Mouse (Mus musculus) spleen, adult 12 weeks (tissue): Measurements from ENCODE around the gene Ano1.
A peak's percentile ranks its signal among the peaks of the same experiment; 100 is the strongest.

ENCODE experiments used
- DNase-seq: peaks from one replicate; pipeline ENCODE4 v3.0.0; 2022; ENCODE audit warnings: low spot score

Ano1 gene

GRCm38 (mm10) chr7:144582284-144582980 lies 169.3 kb downstream of the Ano1 start, which contains the start of gene Fadd:
Gene Fadd (minus strand): TSS chr7:144582463.
- DNase-seq: peak; percentile 82

DNA sequence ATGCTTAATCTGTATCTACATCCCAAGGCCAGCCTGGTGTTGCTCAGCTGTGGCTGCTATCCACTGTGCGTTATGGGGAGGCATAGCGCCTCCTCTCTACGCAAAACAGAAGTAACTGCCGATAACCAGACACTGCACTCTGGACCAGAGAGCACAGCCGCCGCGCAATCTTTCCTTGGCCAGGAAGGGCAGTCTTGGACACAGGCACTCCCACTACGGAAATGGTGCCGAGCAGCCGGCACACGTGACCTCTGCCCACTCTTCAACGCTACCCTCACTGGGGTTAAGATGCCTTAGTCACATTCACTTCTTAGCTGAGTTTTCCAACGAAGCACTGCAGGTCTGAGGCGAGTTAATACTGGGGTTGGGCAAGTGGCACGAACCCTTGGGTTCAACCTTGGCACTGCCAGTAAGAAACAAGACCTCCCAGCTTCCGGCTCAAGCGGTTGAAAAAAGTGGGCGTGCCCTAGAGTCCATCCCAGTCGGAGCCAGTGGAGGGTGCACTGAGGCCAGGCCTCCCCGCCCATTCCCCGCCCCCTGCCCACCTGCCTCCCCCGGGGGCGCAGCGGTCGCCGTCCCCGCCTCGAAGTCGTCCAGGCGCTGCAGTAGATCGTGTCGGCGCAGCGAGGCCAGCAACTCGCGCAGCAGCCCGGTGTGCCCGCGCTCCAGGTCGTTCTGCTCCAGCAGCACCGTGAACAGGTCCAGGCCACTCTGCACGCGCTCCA lies 170.1 kb downstream of the Ano1 start:
- peak; percentile 61 for DNase-seq

DNA sequence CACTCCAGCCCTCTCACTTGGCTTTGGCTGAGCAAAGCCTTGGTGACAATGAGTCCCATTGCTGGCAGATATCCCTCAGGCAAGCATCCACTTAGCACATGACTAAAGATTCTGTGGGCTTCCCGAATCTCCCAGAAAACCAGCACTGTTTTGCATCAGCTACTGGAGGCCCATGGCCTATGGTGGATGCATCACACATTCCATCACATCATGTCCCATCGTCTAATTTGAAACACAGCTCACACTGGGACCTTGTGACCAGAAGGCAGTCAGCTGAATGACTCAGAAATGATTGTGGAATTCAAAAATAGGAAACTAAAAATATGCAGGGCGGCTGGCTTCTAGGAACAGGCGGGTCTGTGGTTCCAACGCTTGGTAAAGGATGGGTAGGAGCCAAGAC lies 173.9 kb downstream of the Ano1 start:
- DNase-seq: no peak

DNA sequence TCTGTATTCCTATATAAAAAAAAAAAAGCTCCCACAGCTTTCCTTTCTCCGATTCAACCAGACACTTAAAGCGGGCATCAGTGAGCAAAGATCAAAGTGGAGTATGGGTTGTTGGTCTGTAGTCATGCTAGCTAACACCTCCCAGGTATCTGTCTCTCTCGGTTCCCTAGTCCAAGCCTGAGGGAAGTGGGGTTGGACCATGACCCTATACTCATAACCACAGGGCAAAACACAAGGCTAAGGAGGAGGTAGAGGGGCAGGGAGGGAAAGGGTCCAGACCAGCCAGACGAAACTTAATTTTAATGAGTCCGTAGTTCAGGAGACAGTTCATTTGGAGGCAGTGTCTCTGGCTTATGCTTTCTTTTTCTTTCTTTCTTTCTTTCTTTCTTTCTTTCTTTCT lies 179.5 kb downstream of the Ano1 start:
- DNase-seq: no peak

- DNase-seq: no peak
Observed at GRCm38 (mm10) chr7:144571598-144571997, 180.2 kb downstream of the Ano1 start.

GRCm38 (mm10) chr7:144569428-144569827 lies 182.3 kb downstream of the Ano1 start:
- DNase-seq: no peak

DNA sequence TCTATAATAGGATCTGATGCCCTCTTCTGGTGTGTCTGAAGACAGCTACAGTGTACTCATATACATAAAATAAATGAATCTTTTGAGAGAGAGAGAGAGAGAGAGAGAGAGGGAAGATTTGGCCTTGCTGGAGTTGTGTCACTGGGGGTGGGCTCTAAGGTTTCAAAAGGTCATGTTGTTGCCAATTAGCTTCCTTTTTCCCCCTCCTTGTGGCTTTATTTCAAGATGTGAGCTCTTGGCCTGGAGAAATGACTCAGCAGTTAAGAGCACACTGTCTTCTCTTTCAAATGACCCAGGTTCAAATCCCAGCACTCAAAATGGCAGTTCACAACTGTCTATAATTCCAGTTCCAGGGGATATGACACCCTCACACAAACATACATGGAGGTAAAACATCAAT lies 183.7 kb downstream of the Ano1 start:
- no peak for DNase-seq

DNA sequence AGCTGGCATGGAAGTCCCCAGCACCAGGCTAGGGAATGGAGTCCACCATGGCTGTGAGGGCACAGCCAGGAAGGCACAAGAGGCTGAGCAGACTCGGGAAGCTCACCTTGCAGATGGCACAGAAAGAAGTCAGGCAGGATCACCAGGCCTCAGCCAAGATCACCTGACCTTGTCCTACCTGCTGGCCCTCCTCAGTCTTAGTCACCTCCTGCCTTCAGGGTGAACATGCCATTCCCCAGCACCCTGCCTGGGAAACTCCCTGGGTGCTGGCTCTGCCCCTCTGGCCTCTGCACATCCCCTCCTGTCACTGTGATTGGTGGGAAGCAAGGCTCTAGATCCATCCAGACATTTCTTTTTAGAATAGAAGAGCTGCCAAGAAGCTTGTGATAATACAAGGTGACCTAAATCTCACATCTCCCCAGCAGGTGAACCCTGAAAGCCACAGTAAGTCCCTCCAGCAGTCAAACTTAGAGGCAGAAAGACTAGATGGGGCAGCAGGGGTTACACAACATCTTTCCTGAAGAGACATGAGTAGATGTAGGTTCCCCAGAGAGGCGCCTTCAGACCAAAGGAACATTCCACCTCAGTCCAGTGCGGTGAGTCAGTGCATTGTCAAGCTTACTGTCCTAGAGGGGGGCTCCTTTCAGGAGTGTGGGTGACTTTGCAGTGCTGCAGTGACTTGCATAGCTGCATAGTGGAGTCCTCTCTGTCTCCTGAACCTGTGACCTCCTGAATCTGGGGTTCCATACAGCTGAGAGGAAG lies 184.7 kb downstream of the Ano1 start:
- DNase-seq: no peak

- no peak for DNase-seq
Observed at GRCm38 (mm10) chr7:144563456-144564155, 188.2 kb downstream of the Ano1 start.

- no peak for DNase-seq
Observed at GRCm38 (mm10) chr7:144562016-144562415, 189.8 kb downstream of the Ano1 start.

DNA sequence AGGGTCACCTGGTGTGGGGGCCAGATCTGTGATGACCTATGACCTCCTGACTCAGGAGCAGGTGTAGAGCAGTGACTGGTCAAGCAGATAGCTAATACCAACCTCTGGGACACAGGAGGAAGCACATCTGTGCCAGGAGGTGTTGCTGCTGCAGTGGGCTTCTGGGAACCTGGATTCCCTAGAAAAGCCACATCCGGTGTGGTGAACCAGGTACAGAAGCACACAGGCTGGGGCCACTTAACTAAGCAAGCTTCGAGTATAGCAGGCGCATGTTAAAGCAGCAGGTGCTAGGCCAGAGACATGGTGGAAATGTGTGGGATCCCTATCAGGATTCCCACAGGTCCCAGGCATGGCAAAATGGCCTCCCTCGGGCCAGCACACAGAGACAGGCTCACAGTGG lies 191.2 kb downstream of the Ano1 start:
- DNase-seq: no peak

GRCm38 (mm10) chr7:144558552-144558951 lies 193.2 kb downstream of the Ano1 start:
- DNase-seq: no peak

- no peak for DNase-seq
Observed at GRCm38 (mm10) chr7:144554123-144554472, 197.7 kb downstream of the Ano1 start.

GRCm38 (mm10) chr7:144553237-144554122 lies 198.3 kb downstream of the Ano1 start, which contains the start of gene Ppfia1:
Gene Ppfia1 (minus strand): TSS chr7:144553729.
- peak; percentile 98 for DNase-seq

GRCm38 (mm10) chr7:144552274-144552673 lies 199.5 kb downstream of the Ano1 start:
- no peak for DNase-seq

DNA sequence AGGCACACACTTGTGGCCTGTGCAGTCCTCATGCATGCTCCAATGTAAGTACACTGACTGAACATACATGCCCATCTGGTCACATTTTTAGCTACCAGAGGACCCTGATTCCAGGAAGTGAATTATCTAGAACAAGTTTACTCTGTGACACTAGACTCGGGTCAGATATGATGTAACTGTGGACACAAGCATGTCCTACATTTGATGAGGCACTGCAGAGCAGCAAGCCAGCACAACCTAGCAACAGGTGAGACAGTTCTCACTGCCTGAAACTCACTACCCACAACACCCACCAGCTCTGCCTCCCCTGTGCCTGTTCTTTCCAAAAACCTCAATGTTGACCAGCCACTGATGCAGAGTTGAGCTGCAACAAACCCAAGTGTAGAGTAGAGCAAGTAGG lies 201.0 kb downstream of the Ano1 start:
- DNase-seq: no peak

- DNase-seq: no peak
Observed at GRCm38 (mm10) chr7:144549904-144550566, 201.7 kb downstream of the Ano1 start.

- DNase-seq: no peak
Observed at GRCm38 (mm10) chr7:144545231-144545630, 206.5 kb downstream of the Ano1 start.

- DNase-seq: no peak
Observed at GRCm38 (mm10) chr7:144541351-144541750, 210.4 kb downstream of the Ano1 start.

GRCm38 (mm10) chr7:144539146-144539545 lies 212.6 kb downstream of the Ano1 start:
- DNase-seq: no peak
